Mouse (Mus musculus): ENCODE data around the gene Icam5. TPM values are rescaled to one million over a fixed set of nuclear protein-coding genes. Genes with fewer than 3 reads are reported as not detected.

The Icam5 gene
- polyA plus RNA-seq, 1 experiment from 2014 or later: 0.19 TPM

DNA sequence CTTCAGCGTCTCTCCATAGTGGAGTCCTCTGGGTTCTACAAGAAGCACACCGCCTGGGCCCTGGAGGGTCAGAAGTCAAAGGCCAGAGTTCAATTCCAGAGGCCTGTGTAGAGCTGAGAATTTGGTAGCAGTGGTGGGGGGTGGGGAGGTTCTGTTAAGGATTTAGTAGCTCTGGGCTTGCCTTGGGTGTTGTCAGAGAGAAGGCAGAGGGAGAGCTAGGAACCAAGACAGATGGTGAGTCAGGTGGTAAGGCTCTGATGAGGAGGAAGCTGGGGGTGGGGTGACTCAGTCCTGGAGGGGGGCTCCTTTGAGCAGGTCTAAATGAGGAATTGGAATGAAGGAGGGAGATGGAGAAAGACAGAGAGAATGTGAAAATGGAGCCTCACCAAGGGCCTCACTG lies 31.1 kb downstream of the Icam5 start:
- Histone ChIP-seq H3K27me3 (replicated peaks; ENCODE audit: control insufficient read depth, insufficient read depth, low read length) (no peaks in the 10 kb centered on the region), H3K4me1 (ENCODE audit: control insufficient read depth, insufficient read depth, low read length) (no peaks in the 10 kb centered on the region), H3K36me3 (ENCODE audit: control insufficient read depth, insufficient read depth, low read length) (peaks cover 51% of the 10 kb centered on the region), H3K9me3 (ENCODE audit: control insufficient read depth, low read length) (no peaks in the 10 kb centered on the region), H3K4me3 (ENCODE audit: low read depth, low read length) (no peak overlapping the region), H3K27ac (replicated peaks; ENCODE audit: low read depth, low read length) (no peak overlapping the region), H3K9ac (ENCODE audit: low read depth, low read length) (no peak overlapping the region), H3K4me2 (ENCODE audit: low read depth, low read length) (no peak overlapping the region)
- no peak for ATAC-seq (ENCODE audit: low read depth)
- DNase-seq (ENCODE audit: low spot score): no peak
- WGBS: 81% methylated on average over 2 of the region's 2 CpGs

DNA sequence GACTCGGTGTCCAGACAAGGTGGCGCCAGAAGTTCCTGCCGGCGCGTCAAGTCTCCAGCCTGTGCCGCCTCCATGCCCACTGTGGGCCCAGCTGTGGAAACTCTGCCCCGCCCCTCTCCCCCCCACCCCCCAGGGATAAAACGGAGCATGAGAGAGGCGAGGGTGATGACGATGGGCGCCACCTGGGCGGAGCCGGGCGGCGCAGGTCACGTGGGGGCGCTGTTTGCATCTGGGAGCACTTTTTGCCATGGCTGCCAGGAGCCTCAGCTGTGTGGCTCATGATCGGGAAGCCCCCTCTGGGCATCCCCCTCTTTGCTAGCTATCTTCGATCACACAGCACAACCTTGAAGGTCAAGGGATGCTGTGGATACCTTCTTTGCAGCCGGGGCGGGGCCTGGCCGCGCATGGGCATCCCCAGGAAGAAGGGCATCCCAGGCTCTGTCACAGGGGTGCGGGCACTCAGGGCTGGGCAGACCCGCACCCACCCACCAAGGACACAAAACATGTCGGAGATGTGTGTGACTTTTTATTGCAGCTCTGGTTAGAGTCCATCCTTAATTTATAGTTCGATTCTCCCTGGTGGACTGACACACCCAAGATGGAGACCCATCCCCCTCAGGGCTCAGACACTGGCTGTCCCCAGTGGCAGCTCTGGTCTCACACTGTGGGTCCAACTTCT lies 35.3 kb downstream of the Icam5 start, which contains the start of gene Zglp1:
TSS of gene Zglp1 (minus strand) at position 88 of the 679 bp plus-strand sequence.
- WGBS: 79% methylated on average over 25 of the region's 27 CpGs
- H3K36me3 ChIP-seq (ENCODE audit: control insufficient read depth, insufficient read depth, low read length): peaks cover 62% of the 10 kb centered on the region

DNA sequence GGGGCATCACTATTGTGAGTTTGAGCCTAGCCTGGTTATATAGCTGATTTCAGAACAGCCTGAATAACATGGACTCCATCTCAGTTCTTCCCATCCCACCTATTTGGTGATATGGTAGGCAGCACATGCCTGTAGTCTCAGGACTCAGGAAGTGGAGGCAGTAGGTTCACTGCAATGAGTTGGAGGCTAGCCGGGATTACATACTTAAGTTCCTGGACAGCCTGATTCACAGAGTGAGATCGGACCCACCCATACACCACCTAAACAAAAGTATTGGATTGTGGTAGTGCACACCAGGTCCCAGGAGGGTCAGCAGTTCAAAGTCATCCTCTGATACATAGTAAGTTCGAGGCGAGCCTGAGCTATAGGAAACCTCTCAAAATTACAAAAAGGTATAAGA lies 40.8 kb downstream of the Icam5 start:
- no peak overlapping the region for H3K27ac ChIP-seq (replicated peaks; ENCODE audit: low read depth, low read length)
- 0 out of 2 replicates have a peak, but pooled peaks have one; percentile 3 for ATAC-seq (ENCODE audit: low read depth)
- WGBS: 10% methylated on average over 4 of the region's 4 CpGs

More for the DNA sequence above, 35.3 kb downstream of the Icam5 start, which contains the start of gene Zglp1:
- H3K4me1 ChIP-seq (ENCODE audit: control insufficient read depth, insufficient read depth, low read length): no peaks in the 10 kb centered on the region
- no peak within 1 kb of the TSS for H3K27ac ChIP-seq (replicated peaks; ENCODE audit: low read depth, low read length)
- no peaks in the 10 kb centered on the region for H3K27me3 ChIP-seq (replicated peaks; ENCODE audit: control insufficient read depth, insufficient read depth, low read length)
- no peak within 1 kb of the TSS for H3K9ac ChIP-seq (ENCODE audit: low read depth, low read length)
- ATAC-seq (ENCODE audit: low read depth) (no peak), DNase-seq (ENCODE audit: low spot score) (no peak)
- H3K9me3 ChIP-seq (ENCODE audit: control insufficient read depth, low read length): no peaks in the 10 kb centered on the region
- H3K4me2 ChIP-seq (ENCODE audit: low read depth, low read length): no peak within 1 kb of the TSS
- H3K4me3 ChIP-seq (ENCODE audit: low read depth, low read length): no peak within 1 kb of the TSS

DNA sequence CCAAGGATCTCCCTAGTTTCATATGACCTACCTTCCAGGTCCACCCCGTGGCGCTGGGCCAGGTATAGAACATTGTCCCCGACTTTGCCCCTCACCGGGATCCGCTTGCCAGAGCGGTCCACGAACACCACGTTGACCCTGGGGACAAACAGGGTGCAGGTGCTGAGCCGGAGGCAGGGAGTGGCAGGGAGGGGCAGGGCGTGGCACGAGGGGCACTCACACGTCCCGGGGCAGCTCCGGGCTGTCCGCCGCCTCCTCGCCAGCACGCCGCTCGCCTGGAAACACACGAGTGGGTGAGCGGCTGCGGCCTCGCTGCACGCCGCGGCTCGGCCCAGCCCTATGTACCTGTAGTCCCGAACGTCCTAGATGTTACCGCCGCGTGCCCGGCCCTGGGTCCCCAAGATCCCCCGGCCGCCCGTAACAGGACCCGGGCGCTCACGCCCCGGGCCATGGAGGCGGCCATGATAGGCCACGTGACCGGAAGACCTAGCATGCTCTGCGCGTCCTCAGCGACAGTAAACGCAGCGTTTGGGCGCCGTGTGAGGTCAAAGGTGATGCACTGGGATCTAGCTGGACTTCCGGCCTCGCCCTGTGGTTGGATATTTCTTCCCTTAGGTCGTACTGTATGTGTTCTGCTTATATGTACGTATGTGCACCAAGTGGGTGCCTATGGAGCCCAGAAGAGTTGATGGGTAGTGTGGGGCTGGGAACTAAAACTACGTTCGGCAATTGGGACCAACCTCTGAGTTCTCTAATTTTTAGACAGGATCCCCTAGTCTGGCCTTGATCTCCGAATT lies 41.4 kb downstream of the Icam5 start, which contains the start of the genes Gm49373 and Fdx1l:
TSS of gene Gm49373 (minus strand) at position 53 of the 797 bp plus-strand sequence.
TSS of gene Fdx1l (minus strand) at position 571 of the 797 bp plus-strand sequence.
- H3K27me3 ChIP-seq (replicated peaks; ENCODE audit: control insufficient read depth, insufficient read depth, low read length): no peaks in the 10 kb centered on the region
- peak within 1 kb of the TSS; percentile 70 for H3K27ac ChIP-seq (replicated peaks; ENCODE audit: low read depth, low read length)
- ATAC-seq (ENCODE audit: low read depth): peak; percentile 94
- peak within 1 kb of the TSS; percentile 88 for H3K9ac ChIP-seq (ENCODE audit: low read depth, low read length)
- peak within 1 kb of the TSS; percentile 82 for H3K4me2 ChIP-seq (ENCODE audit: low read depth, low read length)
- peaks cover 48% of the 10 kb centered on the region for H3K36me3 ChIP-seq (ENCODE audit: control insufficient read depth, insufficient read depth, low read length)
- peak; percentile 95 for DNase-seq (ENCODE audit: low spot score)
- peak within 1 kb of the TSS; percentile 87 for H3K4me3 ChIP-seq (ENCODE audit: low read depth, low read length)
- no peaks in the 10 kb centered on the region for H3K9me3 ChIP-seq (ENCODE audit: control insufficient read depth, low read length)
- H3K4me1 ChIP-seq (ENCODE audit: control insufficient read depth, insufficient read depth, low read length): peaks cover 5% of the 10 kb centered on the region
- WGBS: 3% methylated on average over 43 of the region's 58 CpGs

More for the DNA sequence above, 40.8 kb downstream of the Icam5 start:
- peaks cover 48% of the 10 kb centered on the region for H3K36me3 ChIP-seq (ENCODE audit: control insufficient read depth, insufficient read depth, low read length)
- H3K9me3 ChIP-seq (ENCODE audit: control insufficient read depth, low read length): no peaks in the 10 kb centered on the region
- peak; percentile 4 for DNase-seq (ENCODE audit: low spot score)
- peak overlapping the region; percentile 82 for H3K4me2 ChIP-seq (ENCODE audit: low read depth, low read length)
- H3K27me3 ChIP-seq (replicated peaks; ENCODE audit: control insufficient read depth, insufficient read depth, low read length): no peaks in the 10 kb centered on the region
- H3K9ac ChIP-seq (ENCODE audit: low read depth, low read length): peak overlapping the region; percentile 88
- peaks cover 5% of the 10 kb centered on the region for H3K4me1 ChIP-seq (ENCODE audit: control insufficient read depth, insufficient read depth, low read length)
- peak overlapping the region; percentile 87 for H3K4me3 ChIP-seq (ENCODE audit: low read depth, low read length)

DNA sequence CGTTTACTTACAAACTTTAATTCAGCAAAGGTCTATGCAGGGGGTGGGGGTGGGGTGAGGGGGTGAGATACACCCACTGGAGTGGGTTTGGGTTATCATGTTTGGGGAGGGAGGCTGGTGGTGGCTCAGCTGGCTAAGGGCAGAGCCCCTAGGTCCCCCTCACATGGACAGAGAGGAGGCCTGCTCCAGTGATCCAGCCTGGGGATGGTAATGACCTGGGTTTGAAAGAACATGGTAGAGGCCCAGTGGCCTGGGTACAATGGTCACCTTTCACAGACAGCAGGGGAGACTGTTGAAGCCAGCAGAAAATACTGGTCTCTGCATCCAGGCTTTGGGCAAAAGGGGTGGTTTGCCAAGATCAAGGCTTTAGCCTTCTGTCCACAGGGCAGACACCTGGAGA lies 42.3 kb downstream of the Icam5 start:
- no peak for ATAC-seq (ENCODE audit: low read depth)
- DNase-seq (ENCODE audit: low spot score): no peak
- no peak overlapping the region for H3K9ac ChIP-seq (ENCODE audit: low read depth, low read length)
- H3K4me1 ChIP-seq (ENCODE audit: control insufficient read depth, insufficient read depth, low read length): peaks cover 5% of the 10 kb centered on the region
- H3K4me3 ChIP-seq (ENCODE audit: low read depth, low read length): no peak overlapping the region
- no peaks in the 10 kb centered on the region for H3K9me3 ChIP-seq (ENCODE audit: control insufficient read depth, low read length)
- no peaks in the 10 kb centered on the region for H3K27me3 ChIP-seq (replicated peaks; ENCODE audit: control insufficient read depth, insufficient read depth, low read length)
- WGBS: 85% methylated on average over 1 of the region's 1 CpGs
- H3K36me3 ChIP-seq (ENCODE audit: control insufficient read depth, insufficient read depth, low read length): peaks cover 53% of the 10 kb centered on the region
- peak overlapping the region; percentile 70 for H3K27ac ChIP-seq (replicated peaks; ENCODE audit: low read depth, low read length)
- no peak overlapping the region for H3K4me2 ChIP-seq (ENCODE audit: low read depth, low read length)

DNA sequence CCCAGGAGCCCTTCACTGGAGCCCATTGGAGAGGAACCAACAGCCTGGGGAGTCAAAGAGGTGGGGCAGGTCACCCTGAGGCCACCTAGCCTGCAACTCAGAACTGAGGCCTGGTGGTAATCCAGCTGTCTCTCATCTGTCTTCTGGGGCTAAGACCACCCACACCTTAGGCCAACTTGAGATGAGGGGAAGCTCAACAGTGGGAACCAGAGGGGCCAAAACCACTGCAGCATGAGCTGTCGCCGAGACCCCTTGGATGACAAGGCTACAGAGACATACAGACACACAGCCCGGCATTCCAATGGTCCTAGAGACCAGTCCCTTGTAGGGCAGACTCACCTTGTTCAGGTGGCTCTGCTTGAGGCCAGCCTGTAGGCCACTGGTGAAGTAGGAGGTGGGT lies 43.8 kb downstream of the Icam5 start:
- Histone ChIP-seq H3K4me1 (ENCODE audit: control insufficient read depth, insufficient read depth, low read length) (peaks cover 5% of the 10 kb centered on the region), H3K4me3 (ENCODE audit: low read depth, low read length) (no peak overlapping the region), H3K9ac (ENCODE audit: low read depth, low read length) (no peak overlapping the region), H3K27ac (replicated peaks; ENCODE audit: low read depth, low read length) (no peak overlapping the region), H3K36me3 (ENCODE audit: control insufficient read depth, insufficient read depth, low read length) (peaks cover 62% of the 10 kb centered on the region), H3K9me3 (ENCODE audit: control insufficient read depth, low read length) (no peaks in the 10 kb centered on the region), H3K27me3 (replicated peaks; ENCODE audit: control insufficient read depth, insufficient read depth, low read length) (no peaks in the 10 kb centered on the region), H3K4me2 (ENCODE audit: low read depth, low read length) (no peak overlapping the region)
- DNase-seq (ENCODE audit: low spot score) (no peak), ATAC-seq (ENCODE audit: low read depth) (no peak)
- 78% methylated on average over 3 of the region's 3 CpGs for WGBS

DNA sequence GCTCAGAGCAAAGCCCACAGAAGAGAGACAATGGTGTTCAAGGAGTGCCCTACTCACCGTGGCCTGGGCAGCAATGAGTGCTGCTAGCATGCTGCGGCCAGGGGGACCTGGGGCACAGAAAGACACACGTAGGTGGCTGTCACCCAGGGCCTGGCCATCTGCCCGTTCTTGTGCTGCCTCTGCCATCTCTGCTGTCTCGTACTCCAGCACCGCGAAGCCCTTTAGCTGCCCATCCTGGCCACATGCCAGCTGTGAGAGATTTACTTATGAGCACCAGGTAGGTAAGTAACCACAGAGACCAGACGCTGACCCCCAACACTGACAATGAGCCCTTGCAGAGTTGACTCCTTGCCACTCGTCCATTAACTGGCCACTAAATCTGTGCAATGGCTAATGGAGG lies 49.3 kb downstream of the Icam5 start:
- DNase-seq (ENCODE audit: low spot score): no peak
- WGBS: 85% methylated on average over 9 of the region's 9 CpGs
- H3K9ac ChIP-seq (ENCODE audit: low read depth, low read length): no peak overlapping the region

DNA sequence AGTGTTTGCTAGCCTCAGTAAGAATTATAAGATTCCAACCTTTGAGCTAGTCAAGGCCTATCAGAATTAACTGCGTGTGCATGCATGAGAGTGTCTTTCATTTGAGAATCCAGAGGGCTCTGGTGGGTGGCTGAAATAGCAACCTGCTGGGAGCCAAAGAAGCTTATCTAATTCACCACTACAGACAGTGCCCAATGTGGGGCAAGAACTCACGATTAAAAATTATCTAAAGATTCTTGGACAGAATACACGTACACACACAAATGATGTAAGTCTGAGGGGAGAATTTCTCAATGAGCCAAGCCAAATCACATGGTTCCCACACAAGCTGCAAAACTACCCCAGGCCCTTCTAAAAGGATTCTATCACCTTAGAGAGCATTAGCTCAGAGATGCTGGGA lies 51.5 kb downstream of the Icam5 start:
- no peaks in the 10 kb centered on the region for H3K9me3 ChIP-seq (ENCODE audit: control insufficient read depth, low read length)
- no peak overlapping the region for H3K4me2 ChIP-seq (ENCODE audit: low read depth, low read length)
- H3K9ac ChIP-seq (ENCODE audit: low read depth, low read length): no peak overlapping the region
- H3K4me3 ChIP-seq (ENCODE audit: low read depth, low read length): no peak overlapping the region
- H3K27me3 ChIP-seq (replicated peaks; ENCODE audit: control insufficient read depth, insufficient read depth, low read length): no peaks in the 10 kb centered on the region
- DNase-seq (ENCODE audit: low spot score) (no peak), ATAC-seq (ENCODE audit: low read depth) (no peak)
- no peaks in the 10 kb centered on the region for H3K4me1 ChIP-seq (ENCODE audit: control insufficient read depth, insufficient read depth, low read length)
- WGBS: 95% methylated on average over 3 of the region's 3 CpGs
- H3K27ac ChIP-seq (replicated peaks; ENCODE audit: low read depth, low read length): no peak overlapping the region
- peaks cover 95% of the 10 kb centered on the region for H3K36me3 ChIP-seq (ENCODE audit: control insufficient read depth, insufficient read depth, low read length)

More for the DNA sequence above, 49.3 kb downstream of the Icam5 start:
- no peaks in the 10 kb centered on the region for H3K9me3 ChIP-seq (ENCODE audit: control insufficient read depth, low read length)
- H3K27me3 ChIP-seq (replicated peaks; ENCODE audit: control insufficient read depth, insufficient read depth, low read length): no peaks in the 10 kb centered on the region
- H3K4me2 ChIP-seq (ENCODE audit: low read depth, low read length): no peak overlapping the region
- ATAC-seq (ENCODE audit: low read depth): no peak
- H3K36me3 ChIP-seq (ENCODE audit: control insufficient read depth, insufficient read depth, low read length): peaks cover 95% of the 10 kb centered on the region
- H3K27ac ChIP-seq (replicated peaks; ENCODE audit: low read depth, low read length): no peak overlapping the region
- no peaks in the 10 kb centered on the region for H3K4me1 ChIP-seq (ENCODE audit: control insufficient read depth, insufficient read depth, low read length)
- H3K4me3 ChIP-seq (ENCODE audit: low read depth, low read length): no peak overlapping the region

All from embryonic facial prominence, embryonic 14.5 days (tissue).